Mouse (Mus musculus): ENCODE data around the gene Olfr1436.
"Not testable (repeated sequence)": the region's sequence is repeated elsewhere in the genome, so short reads cannot be mapped to it uniquely, and the experiment has no call there.

Gene Olfr1436

GRCm38 (mm10) chr19:12299030-12299429 is at the start of gene Olfr1436:
TSS of gene Olfr1436 (minus strand) at chr19:12299130.
- not testable (repeated sequence) for DNase-seq

- DNase-seq: no peak
Measured at GRCm38 (mm10) chr19:12335810-12336209, 36.9 kb upstream of the Olfr1436 start, which contains the start of gene Olfr1438-ps1. TSS of gene Olfr1438-ps1 (minus strand) at chr19:12335910.

GRCm38 (mm10) chr19:12325001-12325400 is 26.1 kb upstream of the Olfr1436 start, which contains the start of gene Olfr1437:
TSS of gene Olfr1437 (minus strand) at chr19:12325101.
- no peak for DNase-seq

GRCm38 (mm10) chr19:12292979-12293378 is 6.0 kb downstream of the Olfr1436 start:
- no peak for DNase-seq

- DNase-seq: no peak
Measured at GRCm38 (mm10) chr19:12279554-12279953, 19.4 kb downstream of the Olfr1436 start, which contains the start of gene Olfr1434. TSS of gene Olfr1434 (plus strand) at chr19:12279854.

GRCm38 (mm10) chr19:12260732-12261131 is 38.2 kb downstream of the Olfr1436 start, which contains the start of gene Olfr235:
TSS of gene Olfr235 (plus strand) at chr19:12261032.
- DNase-seq: no peak

Measured in kidney, postnatal 25 days (tissue).